Mouse (Mus musculus): ENCODE results near the gene Atxn1. TPM values are rescaled to one million over a fixed set of nuclear protein-coding genes. Genes with fewer than 3 reads are reported as not detected.

The Atxn1 gene
- total and polyA plus RNA-seq, 2 experiments from 2014 or later: 8.6 to 44.6 TPM

- ATAC-seq (no peak), DNase-seq (ENCODE audit: low spot score) (no peak)
- H3K4me1 ChIP-seq (ENCODE audit: insufficient read depth, low read length): peaks cover 8% of the 10 kb centered on the region
- no peak overlapping the region for H3K4me3 ChIP-seq (ENCODE audit: low read length)
- WGBS: 84% methylated on average over 5 of the region's 5 CpGs
- no peak overlapping the region for H3K9ac ChIP-seq (replicated peaks; ENCODE audit: low read length)
- no peaks in the 10 kb centered on the region for H3K27me3 ChIP-seq (ENCODE audit: insufficient read depth, low read length)
- H3K4me2 ChIP-seq (ENCODE audit: low read depth, low read length): no peak overlapping the region
- H3K9me3 ChIP-seq (ENCODE audit: low read length): no peaks in the 10 kb centered on the region
- no peak overlapping the region for H3K27ac ChIP-seq
- H3K36me3 ChIP-seq (ENCODE audit: insufficient read depth, low read length): no peaks in the 10 kb centered on the region
- no peak for TF ChIP-seq CTCF (IDR thresholded peaks at IDR 0.05; ENCODE audit: low read depth)
Measured at GRCm38 (mm10) chr13:46001356-46001755, 36.5 kb upstream of the Atxn1 start.

DNA sequence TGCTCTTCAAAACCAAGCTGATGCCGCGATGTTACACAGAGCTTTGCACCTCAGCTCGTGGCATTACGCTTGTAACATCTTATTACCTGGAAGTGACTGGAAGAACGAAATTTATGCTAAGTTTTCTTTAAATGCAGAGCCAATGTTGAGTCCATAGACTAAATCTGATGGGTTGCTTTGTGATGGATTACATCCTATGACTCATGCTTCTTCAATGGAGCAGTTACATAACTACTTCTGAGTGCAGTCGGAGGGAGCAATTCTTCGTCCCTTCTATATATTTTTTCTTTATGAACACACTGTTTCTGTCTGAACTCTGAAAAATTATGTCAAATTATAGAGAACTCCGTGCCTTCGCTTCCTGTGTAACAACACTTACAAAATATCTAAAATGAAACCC, 28.1 kb upstream of the Atxn1 start:
- no peak for ATAC-seq
- Histone ChIP-seq H3K4me2 (ENCODE audit: low read depth, low read length) (no peak overlapping the region), H3K4me3 (ENCODE audit: low read length) (no peak overlapping the region), H3K36me3 (ENCODE audit: insufficient read depth, low read length) (no peaks in the 10 kb centered on the region), H3K4me1 (ENCODE audit: insufficient read depth, low read length) (no peaks in the 10 kb centered on the region), H3K9me3 (ENCODE audit: low read length) (no peaks in the 10 kb centered on the region), H3K9ac (replicated peaks; ENCODE audit: low read length) (no peak overlapping the region), H3K27ac (no peak overlapping the region), H3K27me3 (ENCODE audit: insufficient read depth, low read length) (no peaks in the 10 kb centered on the region)
- no peak for DNase-seq (ENCODE audit: low spot score)
- 88% methylated on average over 9 of the region's 9 CpGs for WGBS
- no peak for TF ChIP-seq CTCF (IDR thresholded peaks at IDR 0.05; ENCODE audit: low read depth)

GRCm38 (mm10) chr13:45990486-45990885, 25.7 kb upstream of the Atxn1 start:
- no peak overlapping the region for H3K4me2 ChIP-seq (ENCODE audit: low read depth, low read length)
- 77% methylated on average over 5 of the region's 5 CpGs for WGBS
- H3K36me3 ChIP-seq (ENCODE audit: insufficient read depth, low read length): no peaks in the 10 kb centered on the region
- no peaks in the 10 kb centered on the region for H3K9me3 ChIP-seq (ENCODE audit: low read length)
- no peaks in the 10 kb centered on the region for H3K4me1 ChIP-seq (ENCODE audit: insufficient read depth, low read length)
- DNase-seq (ENCODE audit: low spot score) (no peak), ATAC-seq (no peak)
- no peak for TF ChIP-seq CTCF (IDR thresholded peaks at IDR 0.05; ENCODE audit: low read depth)
- H3K27ac ChIP-seq: no peak overlapping the region
- H3K9ac ChIP-seq (replicated peaks; ENCODE audit: low read length): no peak overlapping the region
- no peak overlapping the region for H3K4me3 ChIP-seq (ENCODE audit: low read length)
- no peaks in the 10 kb centered on the region for H3K27me3 ChIP-seq (ENCODE audit: insufficient read depth, low read length)

- DNase-seq (ENCODE audit: low spot score) (no peak), ATAC-seq (no peak)
- no peaks in the 10 kb centered on the region for H3K4me1 ChIP-seq (ENCODE audit: insufficient read depth, low read length)
- no peak for TF ChIP-seq CTCF (IDR thresholded peaks at IDR 0.05; ENCODE audit: low read depth)
- H3K36me3 ChIP-seq (ENCODE audit: insufficient read depth, low read length): no peaks in the 10 kb centered on the region
- no peak overlapping the region for H3K4me3 ChIP-seq (ENCODE audit: low read length)
- H3K9me3 ChIP-seq (ENCODE audit: low read length): no peaks in the 10 kb centered on the region
- H3K27ac ChIP-seq: no peak overlapping the region
- H3K27me3 ChIP-seq (ENCODE audit: insufficient read depth, low read length): no peaks in the 10 kb centered on the region
- no peak overlapping the region for H3K9ac ChIP-seq (replicated peaks; ENCODE audit: low read length)
- WGBS: 27% methylated on average over 5 of the region's 5 CpGs
- no peak overlapping the region for H3K4me2 ChIP-seq (ENCODE audit: low read depth, low read length)
Measured at GRCm38 (mm10) chr13:45979246-45979645, 14.4 kb upstream of the Atxn1 start.

DNA sequence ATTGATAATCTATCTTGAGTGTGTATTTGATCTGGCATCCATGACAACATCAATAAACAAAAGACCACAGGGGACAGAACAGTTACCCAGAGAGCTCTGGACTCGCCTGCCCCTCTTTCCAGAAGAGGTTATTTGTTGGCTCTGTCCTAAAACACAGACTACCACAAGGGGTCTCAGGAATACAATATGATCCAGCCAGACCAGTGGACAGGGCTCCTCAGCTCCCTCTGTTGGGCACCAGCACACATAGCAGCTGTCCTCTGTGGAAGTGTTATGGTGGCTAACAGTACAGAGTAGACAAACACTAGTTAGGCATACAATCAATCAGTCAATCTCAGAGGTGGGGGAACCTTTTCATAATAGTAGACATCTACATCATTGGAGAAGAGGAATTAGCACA, 12.1 kb upstream of the Atxn1 start:
- Histone ChIP-seq H3K4me1 (ENCODE audit: insufficient read depth, low read length) (no peaks in the 10 kb centered on the region), H3K9me3 (ENCODE audit: low read length) (no peaks in the 10 kb centered on the region), H3K9ac (replicated peaks; ENCODE audit: low read length) (no peak overlapping the region), H3K4me2 (ENCODE audit: low read depth, low read length) (no peak overlapping the region), H3K36me3 (ENCODE audit: insufficient read depth, low read length) (no peaks in the 10 kb centered on the region), H3K27me3 (ENCODE audit: insufficient read depth, low read length) (no peaks in the 10 kb centered on the region), H3K4me3 (ENCODE audit: low read length) (no peak overlapping the region), H3K27ac (no peak overlapping the region)
- DNase-seq (ENCODE audit: low spot score) (peak; percentile 83), ATAC-seq (peak; percentile 24)
- 13% methylated on average over 1 of the region's 1 CpGs for whole genome bisulfite sequencing
- peak; percentile 96 for TF ChIP-seq CTCF (IDR thresholded peaks at IDR 0.05; ENCODE audit: low read depth)

DNA sequence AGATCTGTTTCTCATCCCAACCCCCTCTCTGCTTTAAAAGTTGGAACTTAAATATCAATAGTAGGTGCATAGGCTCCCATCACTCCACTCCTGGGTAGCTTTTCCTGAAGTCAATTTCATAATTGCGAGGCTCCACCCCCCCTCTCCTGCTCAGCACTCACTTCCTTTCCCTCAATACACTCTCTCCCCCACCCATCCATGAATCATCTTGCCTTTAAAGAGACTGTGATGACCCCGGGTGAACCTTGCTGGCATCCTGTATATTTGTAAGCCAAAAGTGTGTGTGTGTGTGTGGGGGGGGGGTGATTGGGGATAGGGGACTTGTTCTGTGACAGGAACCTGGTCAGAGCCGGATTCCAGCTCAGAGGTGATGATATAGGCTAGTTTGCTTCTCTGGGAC, 9.8 kb upstream of the Atxn1 start:
- no peaks in the 10 kb centered on the region for H3K4me1 ChIP-seq (ENCODE audit: insufficient read depth, low read length)
- H3K36me3 ChIP-seq (ENCODE audit: insufficient read depth, low read length): no peaks in the 10 kb centered on the region
- no peak overlapping the region for H3K4me3 ChIP-seq (ENCODE audit: low read length)
- ATAC-seq (no peak), DNase-seq (ENCODE audit: low spot score) (no peak)
- TF ChIP-seq CTCF (IDR thresholded peaks at IDR 0.05; ENCODE audit: low read depth): no peak
- H3K9ac ChIP-seq (replicated peaks; ENCODE audit: low read length): no peak overlapping the region
- no peak overlapping the region for H3K27ac ChIP-seq
- no peaks in the 10 kb centered on the region for H3K27me3 ChIP-seq (ENCODE audit: insufficient read depth, low read length)
- H3K9me3 ChIP-seq (ENCODE audit: low read length): no peaks in the 10 kb centered on the region
- 57% methylated on average over 3 of the region's 3 CpGs for WGBS
- no peak overlapping the region for H3K4me2 ChIP-seq (ENCODE audit: low read depth, low read length)

- Histone ChIP-seq H3K36me3 (ENCODE audit: insufficient read depth, low read length) (no peaks in the 10 kb centered on the region), H3K27ac (no peak overlapping the region), H3K27me3 (ENCODE audit: insufficient read depth, low read length) (no peaks in the 10 kb centered on the region), H3K9ac (replicated peaks; ENCODE audit: low read length) (no peak overlapping the region), H3K4me3 (ENCODE audit: low read length) (no peak overlapping the region), H3K9me3 (ENCODE audit: low read length) (no peaks in the 10 kb centered on the region), H3K4me1 (ENCODE audit: insufficient read depth, low read length) (no peaks in the 10 kb centered on the region), H3K4me2 (ENCODE audit: low read depth, low read length) (no peak overlapping the region)
- DNase-seq (ENCODE audit: low spot score): no peak
- 49% methylated on average over 7 of the region's 7 CpGs for WGBS
- TF ChIP-seq CTCF (IDR thresholded peaks at IDR 0.05; ENCODE audit: low read depth): no peak
- no peak for ATAC-seq
Measured at GRCm38 (mm10) chr13:45973972-45974490, 9.2 kb upstream of the Atxn1 start.

Data from hindbrain, postnatal 0 days (tissue).